Mouse (Mus musculus): ENCODE data around the gene Gria4. TPM values are rescaled to one million over a fixed set of nuclear protein-coding genes. Genes with fewer than 3 reads are reported as not detected.
"Not testable (repeated sequence)": the region's sequence is repeated elsewhere in the genome, so short reads cannot be mapped to it uniquely, and the experiment has no call there.

Gria4 gene
- polyA plus RNA-seq (2014; fragmentation: Nextera tagmentation; extraction: Ambion mirVana): 2.6 and 3.1 TPM in 2 replicates

GRCm38 (mm10) chr9:4795544-4796288, at the start of gene Gria4:
Gene Gria4 (minus strand): TSS chr9:4796234.
- peak; percentile 93 for ATAC-seq (ENCODE audit: low read depth)
- H3K4me3 ChIP-seq (ENCODE audit: low read depth, low read length): peak within 1 kb of the TSS; percentile 56
- H3K27me3 ChIP-seq (replicated peaks; ENCODE audit: control insufficient read depth, insufficient read depth, low read length): no peaks in the 10 kb centered on the region
- peak within 1 kb of the TSS; percentile 56 for H3K9ac ChIP-seq (ENCODE audit: low read depth, low read length)
- peak within 1 kb of the TSS; percentile 78 for H3K4me2 ChIP-seq (ENCODE audit: low read depth, low read length)
- H3K9me3 ChIP-seq (ENCODE audit: control insufficient read depth, low read length): no peaks in the 10 kb centered on the region
- no peaks in the 10 kb centered on the region for H3K4me1 ChIP-seq (ENCODE audit: control insufficient read depth, insufficient read depth, low read length)
- no peaks in the 10 kb centered on the region for H3K36me3 ChIP-seq (ENCODE audit: control insufficient read depth, insufficient read depth, low read length)
- no peak within 1 kb of the TSS for H3K27ac ChIP-seq (replicated peaks; ENCODE audit: low read depth, low read length)
- under 1% methylated on average over 45 of the region's 46 CpGs for WGBS
- DNase-seq (ENCODE audit: low spot score): peak; percentile 84

- not testable (repeated sequence) for H3K4me1 ChIP-seq (ENCODE audit: control insufficient read depth, insufficient read depth, low read length); H3K4me2 ChIP-seq (ENCODE audit: low read depth, low read length); H3K9ac ChIP-seq (ENCODE audit: low read depth, low read length); H3K9me3 ChIP-seq (ENCODE audit: control insufficient read depth, low read length); H3K27ac ChIP-seq (replicated peaks; ENCODE audit: low read depth, low read length); H3K27me3 ChIP-seq (replicated peaks; ENCODE audit: control insufficient read depth, insufficient read depth, low read length); H3K36me3 ChIP-seq (ENCODE audit: control insufficient read depth, insufficient read depth, low read length); H3K4me3 ChIP-seq (ENCODE audit: low read depth, low read length); DNase-seq (ENCODE audit: low spot score); ATAC-seq (ENCODE audit: low read depth)
- 76% methylated on average over 2 of the region's 2 CpGs for WGBS
Observed at GRCm38 (mm10) chr9:4810941-4811340, 14.9 kb upstream of the Gria4 start.

GRCm38 (mm10) chr9:4803151-4803755, 7.2 kb upstream of the Gria4 start:
- ATAC-seq (ENCODE audit: low read depth): no peak
- Histone ChIP-seq H3K4me2 (ENCODE audit: low read depth, low read length) (no peak overlapping the region), H3K27me3 (replicated peaks; ENCODE audit: control insufficient read depth, insufficient read depth, low read length) (no peaks in the 10 kb centered on the region), H3K4me3 (ENCODE audit: low read depth, low read length) (no peak overlapping the region), H3K27ac (replicated peaks; ENCODE audit: low read depth, low read length) (no peak overlapping the region), H3K36me3 (ENCODE audit: control insufficient read depth, insufficient read depth, low read length) (no peaks in the 10 kb centered on the region), H3K9me3 (ENCODE audit: control insufficient read depth, low read length) (no peaks in the 10 kb centered on the region), H3K9ac (ENCODE audit: low read depth, low read length) (no peak overlapping the region), H3K4me1 (ENCODE audit: control insufficient read depth, insufficient read depth, low read length) (no peaks in the 10 kb centered on the region)
- no peak for DNase-seq (ENCODE audit: low spot score)
- 75% methylated on average over 7 of the region's 7 CpGs for whole genome bisulfite sequencing

- H3K36me3 ChIP-seq (ENCODE audit: control insufficient read depth, insufficient read depth, low read length): no peaks in the 10 kb centered on the region
- no peak overlapping the region for H3K4me3 ChIP-seq (ENCODE audit: low read depth, low read length)
- ATAC-seq (ENCODE audit: low read depth): no peak
- H3K9me3 ChIP-seq (ENCODE audit: control insufficient read depth, low read length): no peaks in the 10 kb centered on the region
- no peak overlapping the region for H3K4me2 ChIP-seq (ENCODE audit: low read depth, low read length)
- WGBS: 86% methylated on average over 2 of the region's 2 CpGs
- no peaks in the 10 kb centered on the region for H3K4me1 ChIP-seq (ENCODE audit: control insufficient read depth, insufficient read depth, low read length)
- DNase-seq (ENCODE audit: low spot score): no peak
- H3K9ac ChIP-seq (ENCODE audit: low read depth, low read length): no peak overlapping the region
- no peaks in the 10 kb centered on the region for H3K27me3 ChIP-seq (replicated peaks; ENCODE audit: control insufficient read depth, insufficient read depth, low read length)
- no peak overlapping the region for H3K27ac ChIP-seq (replicated peaks; ENCODE audit: low read depth, low read length)
Observed at GRCm38 (mm10) chr9:4797396-4797795, 1.4 kb upstream of the Gria4 start.

GRCm38 (mm10) chr9:4796289-4796645, 233 bp upstream of the Gria4 start:
- no peak overlapping the region for H3K27ac ChIP-seq (replicated peaks; ENCODE audit: low read depth, low read length)
- H3K4me1 ChIP-seq (ENCODE audit: control insufficient read depth, insufficient read depth, low read length): no peaks in the 10 kb centered on the region
- DNase-seq (ENCODE audit: low spot score) (no peak), ATAC-seq (ENCODE audit: low read depth) (no peak)
- H3K9ac ChIP-seq (ENCODE audit: low read depth, low read length): peak overlapping the region; percentile 56
- no peaks in the 10 kb centered on the region for H3K36me3 ChIP-seq (ENCODE audit: control insufficient read depth, insufficient read depth, low read length)
- H3K4me2 ChIP-seq (ENCODE audit: low read depth, low read length): peak overlapping the region; percentile 78
- H3K4me3 ChIP-seq (ENCODE audit: low read depth, low read length): peak overlapping the region; percentile 56
- no peaks in the 10 kb centered on the region for H3K9me3 ChIP-seq (ENCODE audit: control insufficient read depth, low read length)
- H3K27me3 ChIP-seq (replicated peaks; ENCODE audit: control insufficient read depth, insufficient read depth, low read length): no peaks in the 10 kb centered on the region
- 0% methylated on average over 4 of the region's 4 CpGs for WGBS

GRCm38 (mm10) chr9:4795075-4795474, 959 bp downstream of the Gria4 start:
- ATAC-seq (ENCODE audit: low read depth): no peak
- Histone ChIP-seq H3K27me3 (replicated peaks; ENCODE audit: control insufficient read depth, insufficient read depth, low read length) (no peaks in the 10 kb centered on the region), H3K4me3 (ENCODE audit: low read depth, low read length) (peak overlapping the region; percentile 56), H3K4me2 (ENCODE audit: low read depth, low read length) (peak overlapping the region; percentile 78), H3K27ac (replicated peaks; ENCODE audit: low read depth, low read length) (no peak overlapping the region), H3K36me3 (ENCODE audit: control insufficient read depth, insufficient read depth, low read length) (no peaks in the 10 kb centered on the region), H3K9me3 (ENCODE audit: control insufficient read depth, low read length) (no peaks in the 10 kb centered on the region), H3K9ac (ENCODE audit: low read depth, low read length) (peak overlapping the region; percentile 56), H3K4me1 (ENCODE audit: control insufficient read depth, insufficient read depth, low read length) (no peaks in the 10 kb centered on the region)
- WGBS: 3% methylated on average over 5 of the region's 6 CpGs
- no peak for DNase-seq (ENCODE audit: low spot score)

- H3K9ac ChIP-seq (ENCODE audit: low read depth, low read length): no peak overlapping the region
- no peaks in the 10 kb centered on the region for H3K9me3 ChIP-seq (ENCODE audit: control insufficient read depth, low read length)
- 29% methylated on average over 10 of the region's 10 CpGs for WGBS
- ATAC-seq (ENCODE audit: low read depth) (no peak), DNase-seq (ENCODE audit: low spot score) (no peak)
- no peaks in the 10 kb centered on the region for H3K36me3 ChIP-seq (ENCODE audit: control insufficient read depth, insufficient read depth, low read length)
- H3K4me1 ChIP-seq (ENCODE audit: control insufficient read depth, insufficient read depth, low read length): no peaks in the 10 kb centered on the region
- H3K4me3 ChIP-seq (ENCODE audit: low read depth, low read length): peak overlapping the region; percentile 56
- H3K27me3 ChIP-seq (replicated peaks; ENCODE audit: control insufficient read depth, insufficient read depth, low read length): no peaks in the 10 kb centered on the region
- peak overlapping the region; percentile 78; the same call in 1 of the 2 replicates for H3K4me2 ChIP-seq (ENCODE audit: low read depth, low read length)
- no peak overlapping the region for H3K27ac ChIP-seq (replicated peaks; ENCODE audit: low read depth, low read length)
Observed at GRCm38 (mm10) chr9:4794411-4794810, 1.6 kb downstream of the Gria4 start.

GRCm38 (mm10) chr9:4749407-4749806, 46.6 kb downstream of the Gria4 start:
- not testable (repeated sequence) for H3K27me3 ChIP-seq (replicated peaks; ENCODE audit: control insufficient read depth, insufficient read depth, low read length); H3K27ac ChIP-seq (replicated peaks; ENCODE audit: low read depth, low read length); H3K4me3 ChIP-seq (ENCODE audit: low read depth, low read length); H3K9ac ChIP-seq (ENCODE audit: low read depth, low read length); ATAC-seq (ENCODE audit: low read depth); H3K4me2 ChIP-seq (ENCODE audit: low read depth, low read length); H3K36me3 ChIP-seq (ENCODE audit: control insufficient read depth, insufficient read depth, low read length); H3K4me1 ChIP-seq (ENCODE audit: control insufficient read depth, insufficient read depth, low read length); H3K9me3 ChIP-seq (ENCODE audit: control insufficient read depth, low read length)
- DNase-seq (ENCODE audit: low spot score): peak; percentile 2

- H3K9ac ChIP-seq (ENCODE audit: low read depth, low read length): no peak overlapping the region
- DNase-seq (ENCODE audit: low spot score) (peak; percentile 32), ATAC-seq (ENCODE audit: low read depth) (peak; percentile 79; the same call in 1 of the 2 replicates)
- no peak overlapping the region for H3K4me3 ChIP-seq (ENCODE audit: low read depth, low read length)
- H3K4me2 ChIP-seq (ENCODE audit: low read depth, low read length): no peak overlapping the region
- no peaks in the 10 kb centered on the region for H3K27me3 ChIP-seq (replicated peaks; ENCODE audit: control insufficient read depth, insufficient read depth, low read length)
- no peaks in the 10 kb centered on the region for H3K9me3 ChIP-seq (ENCODE audit: control insufficient read depth, low read length)
- no peak overlapping the region for H3K27ac ChIP-seq (replicated peaks; ENCODE audit: low read depth, low read length)
- WGBS: 61% methylated on average over 2 of the region's 2 CpGs
- no peaks in the 10 kb centered on the region for H3K4me1 ChIP-seq (ENCODE audit: control insufficient read depth, insufficient read depth, low read length)
- H3K36me3 ChIP-seq (ENCODE audit: control insufficient read depth, insufficient read depth, low read length): no peaks in the 10 kb centered on the region
Observed at GRCm38 (mm10) chr9:4714086-4714485, 81.9 kb downstream of the Gria4 start.
